Mouse (Mus musculus) frontal cortex, postnatal 14 days (tissue): ENCODE results near the gene Gm960.

Experiments used
- DNase-seq, 2 experiments: peaks; one replicate each; pipeline ENCODE4 v3.0.0; 2022; ENCODE audit warnings: low spot score in 2 of 2

Gene Gm960

DNA sequence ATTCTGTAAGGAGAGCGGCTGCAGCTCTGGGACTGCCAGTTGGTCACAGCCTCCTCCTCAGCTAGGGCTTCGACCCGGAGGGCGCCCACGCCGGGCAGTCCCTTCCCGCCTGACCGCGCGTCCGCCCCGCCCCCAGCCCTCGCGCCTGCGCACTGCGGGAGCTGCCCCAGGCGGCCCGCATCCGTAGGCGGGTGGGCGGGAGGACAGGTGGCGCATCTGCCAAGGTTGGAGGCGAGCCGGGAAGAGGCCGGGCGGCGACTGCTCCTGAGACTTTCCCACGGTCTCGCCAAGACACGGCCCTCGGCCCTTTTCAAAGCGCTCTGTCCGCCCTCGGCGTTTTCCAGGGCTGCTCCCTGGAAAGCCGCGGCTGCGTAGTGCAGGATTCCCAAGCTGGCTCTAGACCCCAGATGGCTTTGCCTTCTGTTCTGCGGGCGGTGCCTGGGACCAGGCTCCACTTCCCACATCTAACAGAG lies at the start of gene Gm960:
TSS of gene Gm960 (minus strand) at position 464 of the 473 bp plus-strand sequence.
- DNase-seq = peak in 1 of 2 experiments; percentile 79

DNA sequence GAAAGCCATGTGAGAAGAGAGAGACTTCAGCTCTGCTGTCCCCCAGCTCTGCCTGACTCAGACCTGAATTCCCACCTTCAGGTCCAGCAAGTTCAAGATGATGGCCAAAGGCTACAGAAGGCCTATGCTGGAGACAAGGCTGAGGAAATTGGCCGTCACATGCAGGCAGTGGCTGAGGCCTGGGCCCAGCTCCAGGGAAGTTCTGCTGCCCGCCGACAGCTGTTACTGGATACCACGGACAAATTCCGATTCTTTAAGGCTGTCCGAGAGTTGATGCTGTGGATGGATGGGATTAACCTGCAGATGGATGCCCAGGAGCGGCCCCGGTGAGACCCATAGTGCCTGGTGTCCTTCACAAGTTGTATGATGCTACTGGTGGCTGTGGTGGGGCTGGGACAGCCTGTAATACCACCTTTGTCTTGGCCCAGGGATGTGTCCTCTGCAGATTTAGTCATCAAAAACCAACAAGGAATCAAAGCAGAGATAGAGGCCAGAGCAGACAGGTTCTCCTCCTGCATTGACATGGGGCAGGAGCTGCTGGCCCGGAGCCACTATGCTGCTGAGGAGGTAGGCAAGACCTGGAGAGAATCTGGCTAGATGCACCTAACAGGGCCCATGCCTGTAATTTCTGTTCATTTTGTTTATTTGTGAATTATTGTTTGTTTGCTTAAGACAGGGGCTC lies 49.3 kb upstream of the Gm960 start:
- no peak for DNase-seq

DNA sequence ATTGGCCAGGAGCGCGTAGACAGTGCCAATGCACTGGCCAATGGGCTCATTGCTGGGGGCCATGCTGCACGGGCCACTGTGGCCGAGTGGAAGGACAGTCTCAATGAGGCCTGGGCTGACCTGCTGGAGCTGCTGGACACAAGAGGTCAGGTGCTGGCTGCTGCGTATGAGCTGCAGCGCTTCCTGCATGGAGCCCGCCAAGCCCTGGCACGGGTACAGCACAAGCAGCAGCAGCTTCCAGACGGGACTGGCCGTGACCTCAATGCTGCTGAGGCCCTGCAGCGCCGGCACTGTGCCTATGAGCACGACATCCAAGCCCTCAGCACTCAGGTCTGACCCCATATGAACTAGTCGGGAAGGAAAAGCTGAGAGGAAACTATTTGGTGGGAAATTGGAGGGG lies 48.1 kb upstream of the Gm960 start:
- DNase-seq = no peak

DNA sequence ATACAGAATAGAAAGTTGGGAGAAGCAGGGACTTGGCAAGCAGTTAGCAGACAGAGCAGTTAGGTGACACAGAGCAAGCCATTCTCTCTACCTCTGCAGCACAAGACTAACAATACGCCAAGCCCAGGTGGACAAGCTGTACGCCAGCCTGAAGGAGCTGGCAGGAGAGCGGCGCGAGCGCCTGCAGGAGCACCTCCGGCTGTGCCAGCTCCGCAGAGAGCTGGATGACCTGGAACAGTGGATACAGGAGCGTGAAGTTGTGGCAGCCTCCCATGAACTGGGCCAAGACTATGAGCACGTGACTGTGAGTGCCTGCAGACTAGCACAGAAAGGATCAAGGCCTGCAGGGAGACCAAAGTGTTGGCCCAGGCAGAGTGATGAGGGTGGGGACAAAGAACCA lies 47.2 kb upstream of the Gm960 start:
- no peak for DNase-seq

DNA sequence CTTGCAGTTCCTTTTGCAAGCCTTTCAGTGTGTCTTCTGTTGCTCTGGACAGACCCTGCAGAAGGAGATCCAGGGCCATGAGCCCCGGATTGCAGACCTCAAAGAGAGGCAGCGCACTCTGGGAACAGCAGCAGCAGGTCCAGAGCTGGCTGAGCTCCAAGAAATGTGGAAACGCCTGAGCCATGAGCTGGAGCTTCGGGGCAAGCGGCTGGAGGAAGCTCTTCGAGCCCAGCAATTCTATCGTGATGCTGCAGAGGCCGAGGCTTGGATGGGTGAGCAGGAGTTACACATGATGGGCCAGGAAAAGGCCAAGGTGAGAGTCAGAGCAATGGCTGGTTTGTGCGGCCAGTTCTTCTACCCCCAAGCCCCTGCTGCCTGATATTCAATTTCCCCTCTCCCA lies 46.6 kb upstream of the Gm960 start:
- no peak for DNase-seq

DNA sequence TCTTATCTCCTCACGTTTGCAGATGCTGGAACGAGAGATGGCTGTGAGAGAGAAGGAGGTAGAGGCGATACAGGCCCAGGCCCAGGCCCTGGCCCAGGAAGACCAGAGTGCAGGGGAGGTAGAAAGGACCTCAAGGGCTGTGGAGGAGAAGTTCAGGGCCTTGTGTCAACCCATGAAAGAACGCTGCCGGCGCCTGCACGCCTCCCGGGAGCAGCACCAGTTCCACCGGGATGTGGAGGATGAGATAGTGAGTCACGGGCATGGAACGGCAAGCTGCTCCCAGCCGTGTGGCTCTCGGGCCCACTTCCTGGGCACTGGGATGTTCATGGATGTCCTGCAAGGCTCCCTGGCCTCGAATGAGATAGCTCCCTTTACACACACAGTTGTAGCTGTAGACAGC lies 45.6 kb upstream of the Gm960 start:
- no peak for DNase-seq

DNA sequence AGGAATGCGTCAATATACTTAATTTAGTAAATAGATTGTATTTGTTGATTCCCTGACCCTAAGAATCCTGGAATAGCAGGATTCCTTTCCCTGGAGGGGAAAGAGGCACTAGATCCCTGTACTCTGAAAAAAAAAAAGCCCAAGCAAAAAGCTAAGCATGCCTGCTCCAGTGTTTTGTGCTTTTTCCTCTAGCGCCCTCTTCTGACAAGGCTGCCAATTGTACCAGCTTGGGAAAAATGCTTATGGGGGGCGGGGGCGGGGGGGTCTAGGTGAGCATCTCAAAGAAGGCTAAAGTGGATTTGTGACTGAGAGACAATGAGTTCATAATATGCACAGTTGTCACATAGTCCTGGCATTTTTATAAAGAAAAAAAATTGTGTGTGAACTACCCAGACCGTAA lies 45.1 kb upstream of the Gm960 start:
- no peak for DNase-seq

DNA sequence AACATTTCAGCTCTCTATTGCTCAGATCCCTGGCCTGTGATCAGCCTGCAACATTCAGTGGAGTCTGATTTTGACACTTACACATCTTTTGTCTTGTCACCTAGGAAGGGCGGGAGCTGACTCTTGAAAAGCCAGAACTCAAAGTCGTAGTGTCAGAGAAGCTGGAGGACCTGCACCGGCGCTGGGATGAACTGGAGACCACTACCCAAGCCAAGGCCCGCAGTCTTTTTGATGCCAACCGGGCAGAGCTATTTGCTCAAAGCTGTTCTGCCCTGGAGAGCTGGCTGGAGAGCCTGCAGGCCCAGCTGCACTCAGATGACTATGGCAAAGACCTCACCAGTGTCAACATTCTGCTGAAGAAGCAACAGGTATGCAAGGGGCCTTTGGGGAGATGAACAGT lies 43.8 kb upstream of the Gm960 start:
- DNase-seq = no peak

DNA sequence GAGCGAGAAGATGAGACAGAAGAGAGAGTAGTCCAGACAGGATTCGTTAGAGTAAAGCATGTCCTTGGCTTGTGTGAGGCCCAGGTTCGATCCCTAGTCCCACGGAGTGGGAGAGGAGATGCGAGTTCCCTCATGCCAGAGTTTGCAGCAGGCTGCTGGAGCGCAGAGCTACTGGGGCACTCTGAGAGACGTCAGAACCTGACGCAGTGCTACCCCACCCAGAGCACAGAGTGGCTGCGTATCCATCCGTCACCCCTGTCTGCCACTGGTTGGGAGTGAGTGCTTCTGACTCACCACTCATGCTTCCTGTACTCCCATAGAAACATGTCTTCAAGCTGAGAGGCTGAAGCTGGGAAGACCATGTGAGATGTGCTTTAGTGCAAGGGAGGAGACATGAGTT lies 43.0 kb upstream of the Gm960 start:
- DNase-seq = no peak

DNA sequence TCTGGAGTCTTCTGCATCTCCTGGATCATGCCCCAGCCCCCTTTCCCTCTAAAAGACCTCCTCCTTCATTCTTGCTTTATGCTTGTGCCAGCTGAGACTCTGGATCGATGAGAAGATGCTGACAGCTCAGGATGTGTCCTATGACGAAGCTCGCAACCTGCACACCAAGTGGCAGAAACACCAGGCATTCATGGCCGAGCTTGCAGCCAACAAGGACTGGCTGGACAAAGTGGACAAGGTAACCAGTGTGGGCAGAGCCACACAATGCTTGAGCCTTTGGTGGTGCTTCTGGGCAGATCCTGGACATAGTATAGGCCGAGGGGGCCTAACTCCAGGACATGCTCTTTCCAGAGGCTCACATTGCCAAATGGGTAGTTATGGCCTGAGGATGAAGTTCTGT lies 41.3 kb upstream of the Gm960 start:
- DNase-seq = no peak

DNA sequence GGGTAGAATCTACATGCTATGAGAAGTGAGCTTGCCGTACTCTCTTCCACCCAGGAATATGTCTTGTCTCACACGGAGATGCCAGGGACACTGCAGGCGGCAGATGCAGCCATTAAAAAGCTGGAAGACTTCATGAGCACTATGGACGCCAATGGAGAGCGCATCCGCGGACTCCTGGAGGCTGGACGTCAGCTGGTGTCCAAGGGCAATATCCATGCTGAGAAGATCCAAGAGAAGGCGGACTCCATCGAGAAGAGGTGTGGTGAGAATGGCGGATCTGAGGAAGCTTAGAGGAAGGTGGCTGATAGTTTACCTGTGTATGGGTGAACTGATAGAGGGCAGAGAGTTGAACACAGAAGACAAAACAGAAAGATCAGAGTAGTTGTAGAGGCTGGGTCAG lies 40.6 kb upstream of the Gm960 start:
- DNase-seq = no peak

DNA sequence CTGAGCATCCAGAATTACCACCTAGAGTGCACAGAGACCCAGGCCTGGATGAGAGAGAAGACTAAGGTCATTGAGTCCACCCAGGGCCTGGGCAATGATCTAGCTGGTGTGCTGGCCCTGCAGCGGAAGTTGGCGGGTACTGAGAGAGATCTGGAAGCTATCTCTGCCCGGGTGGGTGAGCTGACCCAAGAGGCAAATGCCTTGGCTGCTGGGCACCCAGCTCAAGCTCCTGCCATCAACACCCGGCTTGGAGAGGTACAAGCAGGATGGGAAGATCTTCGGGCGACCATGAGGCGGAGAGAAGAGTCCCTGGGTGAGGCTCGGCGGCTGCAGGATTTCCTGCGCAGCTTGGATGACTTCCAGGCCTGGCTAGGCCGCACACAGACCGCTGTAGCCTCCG lies 39.4 kb upstream of the Gm960 start:
- no peak for DNase-seq

DNA sequence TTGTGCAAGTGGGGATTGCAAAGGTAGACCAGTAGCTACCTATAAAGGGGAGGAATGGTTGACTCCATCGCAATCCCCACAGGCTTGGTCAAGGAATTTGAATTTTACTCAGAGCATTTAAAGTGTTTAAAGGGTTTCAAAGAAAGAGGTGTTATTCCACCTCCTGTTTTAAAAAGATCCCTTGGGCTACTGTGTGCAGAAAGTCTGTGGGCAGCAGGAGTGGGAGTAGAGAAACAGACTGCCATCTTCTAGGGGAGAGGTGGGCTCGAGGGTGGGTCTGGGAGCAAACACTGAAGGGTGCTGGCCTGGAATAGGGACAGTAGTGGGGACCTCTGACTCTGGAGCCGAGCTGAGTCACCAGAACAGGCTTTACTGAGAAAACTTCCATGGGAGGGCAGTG lies 34.6 kb upstream of the Gm960 start:
- DNase-seq = no peak

DNA sequence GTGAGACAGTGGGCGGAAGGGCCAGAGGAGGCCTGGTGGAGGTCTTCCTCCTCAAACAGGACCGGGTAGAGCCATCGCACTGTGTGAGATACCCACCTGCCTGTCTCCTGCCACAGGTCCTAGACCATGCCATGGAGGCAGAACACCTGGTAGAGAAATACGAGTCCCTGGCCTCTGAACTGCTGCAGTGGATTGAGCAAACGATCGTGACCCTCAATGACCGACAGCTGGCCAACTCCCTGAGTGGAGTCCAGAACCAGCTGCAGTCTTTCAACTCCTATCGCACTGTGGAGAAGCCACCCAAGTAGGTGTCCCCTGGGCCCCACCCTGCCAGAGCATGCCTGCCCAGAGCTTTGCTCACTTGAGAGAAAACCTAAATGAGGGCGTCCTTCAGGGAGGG lies 30.7 kb upstream of the Gm960 start:
- DNase-seq = no peak

DNA sequence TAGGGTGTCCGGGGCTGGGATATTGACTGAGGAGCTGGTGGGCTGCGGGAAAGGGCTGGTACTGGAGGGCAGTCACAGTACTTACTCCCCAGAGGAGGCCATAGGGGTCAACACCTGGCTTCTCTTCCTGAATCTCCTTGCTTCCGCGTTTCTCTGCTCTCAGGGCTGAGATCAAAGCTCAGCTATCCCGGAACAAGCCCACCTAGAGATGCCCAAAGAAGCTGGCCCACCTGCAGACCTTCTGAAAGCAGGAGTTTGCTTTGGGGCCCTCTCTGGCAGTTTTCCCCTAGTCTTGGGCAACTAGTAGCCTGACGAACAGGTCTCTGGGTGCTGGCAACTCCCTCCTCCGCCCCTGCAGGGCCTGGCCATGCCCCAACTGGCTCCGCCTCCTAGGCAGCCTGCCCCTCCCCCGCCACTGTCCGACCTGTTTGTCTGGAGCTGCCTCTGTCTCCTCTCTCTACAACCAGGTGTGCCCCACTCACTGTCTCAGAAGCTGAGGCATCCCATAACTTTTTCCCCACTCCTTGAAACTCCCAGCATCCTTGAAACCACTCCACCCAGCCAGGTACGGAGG lies 22.3 kb upstream of the Gm960 start:
- DNase-seq = no peak

DNA sequence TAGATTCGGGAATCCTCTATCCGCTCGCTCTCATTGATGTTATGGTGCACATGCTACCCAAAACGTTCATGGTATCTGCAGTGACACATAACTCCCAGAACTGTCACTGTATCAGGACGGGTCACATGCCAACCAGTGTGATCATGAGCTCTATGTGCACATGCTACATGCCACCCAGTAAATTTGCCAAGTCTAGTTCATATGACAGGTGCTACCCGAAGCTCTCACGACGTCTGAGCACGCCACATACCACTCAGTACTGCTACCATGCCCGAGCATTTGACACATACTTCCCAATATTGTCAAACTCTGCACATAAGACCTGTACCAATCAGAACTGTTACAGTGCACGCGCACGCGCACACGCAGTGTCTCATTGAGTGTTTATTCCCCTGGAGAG lies 21.6 kb upstream of the Gm960 start:
- DNase-seq = no peak

DNA sequence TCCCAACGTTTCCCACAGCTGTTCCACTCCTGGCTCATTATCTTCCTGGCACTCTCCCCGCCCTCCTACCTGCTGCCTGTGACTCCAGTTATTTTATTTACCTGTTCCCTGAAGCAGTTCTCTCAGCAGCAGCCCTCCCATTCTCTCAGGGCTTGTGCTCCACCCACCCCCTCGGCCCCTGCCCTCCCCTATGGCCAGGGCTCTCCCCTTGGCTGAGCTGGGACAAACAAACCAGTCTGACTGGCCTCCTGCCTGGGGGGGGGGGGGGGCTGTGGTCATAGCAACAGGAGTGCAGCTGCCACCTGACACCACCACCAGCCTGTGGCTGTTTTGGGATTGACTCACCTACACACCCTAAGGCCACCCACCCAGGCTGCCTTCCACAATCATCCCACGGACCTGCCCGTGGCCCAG lies 20.9 kb upstream of the Gm960 start:
- no peak for DNase-seq

DNA sequence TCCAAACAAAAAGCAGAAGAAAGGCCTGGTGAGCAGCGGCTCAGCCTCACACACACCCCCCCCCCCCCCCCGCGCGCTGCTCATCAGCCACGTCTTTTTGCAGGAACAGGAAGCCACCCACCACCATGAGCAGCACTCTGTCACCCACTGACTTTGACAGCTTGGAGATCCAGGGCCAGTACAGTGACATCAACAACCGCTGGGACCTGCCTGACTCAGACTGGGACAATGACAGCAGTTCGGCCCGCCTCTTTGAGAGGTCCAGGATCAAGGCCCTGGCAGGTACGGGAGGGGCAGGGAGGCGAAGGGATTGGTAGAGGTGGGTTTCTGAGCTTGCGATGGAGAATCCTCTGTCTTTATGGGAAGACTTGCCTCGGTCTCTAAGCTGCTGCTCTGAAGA lies 20.2 kb upstream of the Gm960 start:
- DNase-seq = no peak

DNA sequence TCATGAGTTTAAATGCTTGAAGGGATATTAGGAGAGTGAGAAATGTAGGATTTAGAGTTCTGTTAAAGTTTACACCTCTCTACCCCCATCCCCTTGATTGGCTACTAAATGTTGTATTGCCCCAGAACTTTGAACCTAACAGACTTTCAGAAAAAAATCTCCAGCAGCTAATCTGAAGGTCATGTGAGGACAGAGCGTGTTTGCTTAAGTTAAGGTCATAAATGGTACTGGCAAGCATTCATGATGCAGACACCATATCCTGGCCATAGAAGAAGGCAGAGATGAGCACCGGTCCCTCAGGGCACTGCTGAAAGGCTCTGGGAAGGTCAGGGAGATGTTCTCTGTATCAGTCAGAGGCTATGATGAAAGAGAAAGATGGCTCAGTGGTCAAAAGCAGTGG lies 18.8 kb upstream of the Gm960 start:
- DNase-seq = no peak

DNA sequence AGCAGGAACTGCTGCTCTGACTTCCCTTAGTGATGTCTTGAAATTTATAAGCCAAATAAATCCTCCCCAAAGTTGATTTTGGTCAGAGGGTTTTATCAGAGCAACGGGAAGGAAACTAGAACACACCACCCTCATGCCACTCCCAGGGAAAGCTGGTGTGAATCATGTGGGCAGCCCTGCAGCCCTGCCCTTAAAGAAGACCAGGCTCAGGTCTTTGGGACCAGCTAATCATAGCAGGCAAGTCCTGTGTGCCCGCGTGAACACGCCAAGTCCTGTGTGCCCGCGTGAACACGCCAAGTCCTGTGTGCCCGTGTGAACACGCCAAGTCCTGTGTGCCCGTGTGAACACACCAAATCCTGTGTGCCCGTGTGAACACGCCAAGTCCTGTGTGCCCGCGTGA lies 18.3 kb upstream of the Gm960 start:
- no peak for DNase-seq

DNA sequence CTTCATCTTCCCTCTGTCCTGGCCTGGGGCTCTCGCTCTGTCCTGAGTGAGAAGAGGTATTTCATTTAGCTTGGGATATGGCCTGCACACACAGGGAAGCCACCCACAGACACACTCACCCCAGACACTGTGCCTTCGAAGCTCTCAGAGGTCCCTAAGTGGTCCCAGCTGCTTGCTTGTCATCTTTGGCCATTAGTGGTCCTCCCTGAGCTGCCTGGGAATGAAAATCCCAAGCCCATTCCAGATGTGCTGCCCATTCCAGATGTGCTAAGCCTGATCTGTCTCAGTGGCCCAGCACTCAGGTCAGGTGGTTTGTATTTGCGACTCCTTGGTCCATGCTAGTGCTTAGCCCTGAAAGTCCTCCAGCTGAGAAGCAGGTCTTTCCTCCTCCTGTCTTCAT lies 15.4 kb upstream of the Gm960 start:
- no peak for DNase-seq

DNA sequence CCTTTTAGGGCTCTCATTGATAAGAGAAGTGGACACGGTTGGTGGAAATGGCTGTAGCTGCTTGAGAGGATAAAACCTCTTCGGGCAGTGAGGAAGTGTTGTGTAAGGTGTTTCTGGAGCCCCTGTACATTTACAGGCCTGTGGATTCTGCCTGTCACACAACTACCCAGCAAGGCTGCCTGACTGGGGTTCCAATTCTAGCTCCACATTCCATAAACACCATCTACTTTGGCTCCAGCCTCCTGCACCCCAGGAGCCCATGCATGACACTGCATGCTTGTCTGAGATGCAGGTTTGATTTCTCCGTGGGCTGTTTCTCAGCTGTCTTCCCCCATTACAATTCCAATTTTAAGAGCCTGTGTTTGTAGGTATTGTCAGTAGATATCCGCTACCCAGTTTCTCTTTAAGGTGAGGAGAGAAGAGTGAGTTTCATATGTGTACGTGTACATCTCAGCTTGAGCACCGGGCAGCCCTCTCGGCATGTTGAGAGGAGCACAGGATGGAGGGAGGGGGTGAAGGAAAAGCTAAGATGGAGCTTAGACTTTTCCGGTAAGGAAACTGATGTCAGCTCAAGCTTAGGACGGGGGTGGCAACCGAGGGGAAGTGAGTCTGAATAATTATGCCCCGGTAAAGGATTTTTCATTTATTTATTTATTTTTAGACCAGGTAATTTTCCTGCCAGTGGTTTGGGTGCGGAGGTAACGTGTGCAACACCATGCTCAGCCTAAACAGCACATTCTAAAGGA lies 14.5 kb upstream of the Gm960 start:
- DNase-seq = no peak

DNA sequence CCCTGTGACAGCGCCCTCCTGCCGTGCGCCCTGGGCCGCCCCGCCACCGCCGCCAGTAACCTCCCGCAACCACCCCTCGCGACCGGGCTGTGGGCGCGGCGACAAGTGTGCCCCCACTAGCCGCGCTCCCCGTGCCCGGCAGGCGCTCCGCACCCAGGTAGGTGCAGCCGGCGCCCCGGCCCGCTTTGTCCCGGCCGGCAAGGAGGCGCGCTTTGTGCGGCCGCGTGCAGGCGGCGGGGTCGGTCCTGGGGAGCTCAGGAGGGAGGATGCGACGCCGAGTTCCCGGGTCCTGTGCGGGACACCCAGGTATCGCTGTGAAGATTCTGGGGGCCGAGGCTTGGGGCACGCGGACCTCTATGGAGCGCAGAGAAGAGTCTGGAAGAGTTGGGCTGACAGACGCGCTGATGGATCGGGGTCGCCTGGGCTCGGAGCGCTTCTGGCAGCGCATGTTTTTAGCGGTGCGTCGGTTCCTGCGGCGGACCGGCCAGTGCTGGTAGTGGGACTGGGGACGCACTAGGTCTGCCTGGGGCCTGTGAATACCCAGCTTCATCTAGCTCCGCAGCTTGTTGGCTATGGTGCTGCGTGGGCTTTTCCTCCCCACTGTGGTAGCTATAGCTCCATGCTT lies 13.8 kb upstream of the Gm960 start:
- no peak for DNase-seq
